Mouse (Mus musculus) thymus, postnatal 14 days (tissue): ENCODE measurements at regions not wholly inside any gene's neighbourhood (a gene's known extent, or its start where the extent isn't known, plus 50 kb on each side); places are given as distances from the start of the nearest gene placed in this dataset.
"Not testable (repeated sequence)": the region's sequence is repeated elsewhere in the genome, so short reads cannot be mapped to it uniquely, and the experiment has no call there.

ENCODE experiments used
- DNase-seq: peaks from one replicate; pipeline ENCODE4 v3.0.0; 2021

DNA sequence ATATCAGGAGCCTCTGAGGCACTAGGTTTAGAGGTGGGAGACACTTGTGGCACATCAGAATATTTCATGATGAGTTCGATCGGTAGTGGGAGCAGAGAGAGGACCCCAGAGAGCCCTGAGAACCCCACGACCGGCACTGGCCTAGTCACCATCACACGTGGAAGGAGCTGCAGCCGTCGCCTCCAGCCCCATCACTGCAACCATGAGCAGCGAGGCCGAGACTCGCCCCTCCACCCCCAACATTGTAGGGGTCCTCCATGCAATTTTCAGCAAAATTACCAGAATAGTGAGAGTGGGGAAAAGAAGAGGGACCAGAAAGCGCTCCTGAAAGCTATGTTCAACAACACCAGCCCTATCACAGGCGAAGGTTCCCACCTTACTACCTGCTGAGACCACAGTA lies 297.0 kb downstream of the Edem1 start:
- no peak for DNase-seq

DNA sequence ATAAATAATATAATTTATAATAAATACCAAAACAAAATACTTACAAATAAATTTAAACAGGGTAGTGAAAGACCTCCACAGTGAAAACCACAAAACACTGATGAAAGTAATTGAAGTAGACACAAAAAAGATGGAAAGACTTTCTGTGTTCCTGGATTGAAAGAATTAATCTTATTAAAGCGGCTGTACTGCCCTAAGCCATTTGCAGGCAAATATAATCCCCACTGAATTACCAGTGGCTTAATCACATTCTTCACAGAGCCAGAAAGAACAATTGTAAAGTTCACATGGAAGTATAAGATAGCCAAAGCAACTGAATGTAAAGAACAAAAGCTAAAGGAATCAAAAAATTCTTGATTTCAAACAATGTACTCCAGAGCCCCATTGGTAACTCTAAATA lies 298.8 kb downstream of the Edem1 start:
- no peak for DNase-seq

DNA sequence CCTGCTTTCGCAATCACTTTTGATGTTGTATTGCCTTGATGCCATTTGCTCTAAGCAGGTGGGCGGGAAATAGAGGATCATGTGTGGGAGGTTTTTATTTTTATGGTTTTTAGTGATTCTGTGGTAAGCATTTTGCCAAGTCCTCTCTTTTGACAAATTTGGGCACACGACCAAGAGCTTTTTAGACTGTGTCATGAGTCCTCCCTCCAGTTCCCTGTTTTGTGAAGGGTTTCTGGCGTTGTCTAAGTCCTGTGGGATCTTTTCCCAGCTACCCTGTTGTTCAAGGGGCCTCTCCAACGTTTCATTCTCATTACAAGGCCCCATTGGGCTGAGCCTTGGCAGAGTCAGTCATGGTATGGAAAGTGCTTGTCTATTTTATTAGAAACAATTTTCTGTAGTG lies 317.7 kb downstream of the Edem1 start:
- no peak for DNase-seq

DNA sequence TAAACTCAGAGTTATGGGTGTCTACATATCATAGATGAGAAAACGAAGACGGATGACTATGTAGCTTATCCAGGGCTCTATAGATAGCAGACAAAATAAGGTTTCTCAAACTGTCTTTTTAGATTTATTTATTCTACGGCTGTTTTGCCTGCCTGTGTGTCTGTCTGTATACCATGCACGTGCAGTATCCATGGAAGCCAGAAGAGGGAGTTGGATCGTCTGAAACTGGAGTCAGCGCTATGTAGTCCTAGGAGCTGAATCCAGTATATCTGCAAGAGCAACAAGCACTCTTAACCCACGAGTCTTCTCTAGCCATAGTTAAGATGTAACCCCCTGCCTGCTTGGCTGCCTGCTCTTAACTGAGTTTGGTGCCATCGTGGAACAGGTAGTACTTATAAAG lies 320.6 kb downstream of the Edem1 start:
- no peak for DNase-seq

DNA sequence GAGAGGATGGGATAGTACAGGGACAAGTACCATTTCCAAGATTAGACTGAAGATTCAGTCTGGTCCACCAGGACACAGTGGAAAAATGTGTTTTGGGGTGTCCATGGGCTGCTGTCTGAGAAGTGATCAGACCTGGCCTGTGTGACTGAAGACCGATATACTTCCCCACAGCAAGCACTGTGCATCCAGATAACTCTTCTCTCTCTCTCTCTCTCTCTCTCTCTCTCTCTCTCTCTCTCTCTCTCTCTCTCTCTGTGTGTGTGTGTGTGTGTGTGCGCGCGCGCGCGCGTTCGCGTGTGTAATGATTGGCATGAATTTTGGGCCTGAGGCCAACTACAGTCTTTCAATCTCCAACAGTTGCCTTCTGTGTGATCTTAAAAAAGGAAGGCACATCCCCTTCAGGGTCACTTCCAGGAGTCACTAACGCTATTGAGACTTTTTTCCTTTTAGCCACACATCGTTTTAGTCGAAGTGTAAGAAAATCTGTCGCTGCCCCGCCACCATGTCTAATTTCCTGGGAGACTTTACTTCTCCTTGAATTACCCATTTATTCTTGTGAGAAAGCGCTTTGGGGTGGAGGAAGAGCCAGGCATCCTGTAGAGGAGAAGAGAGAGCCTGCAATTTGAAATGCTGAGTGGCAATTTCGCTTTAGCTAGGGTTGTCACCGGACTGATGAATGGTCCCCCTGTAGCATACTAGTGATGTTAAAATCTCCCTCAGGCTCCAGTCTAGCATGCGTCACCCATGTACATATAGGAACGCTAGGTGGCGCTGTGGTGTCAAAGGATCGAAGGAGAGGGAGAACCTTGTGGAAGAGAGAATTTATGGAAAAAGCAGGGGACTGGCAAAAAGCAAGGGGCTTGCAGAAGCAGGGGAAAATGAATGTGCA lies 321.8 kb downstream of the Edem1 start:
- peak; percentile 42 for DNase-seq

DNA sequence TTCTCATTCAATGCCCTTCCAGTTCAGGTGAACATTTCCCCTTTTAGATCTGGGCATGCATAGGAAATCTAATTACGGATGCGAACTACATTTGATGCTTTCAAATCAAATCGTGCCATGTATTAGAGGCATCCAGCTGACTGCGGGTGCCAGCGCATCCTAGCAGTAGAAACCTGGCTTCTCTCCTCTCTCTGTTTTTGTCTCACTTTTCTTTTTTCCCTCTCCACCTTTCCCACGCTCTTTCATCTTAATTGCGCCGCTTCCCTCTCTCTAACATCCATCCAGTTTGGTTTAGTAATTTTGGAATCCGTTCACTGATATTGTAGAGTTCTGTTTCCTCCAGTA lies 322.4 kb downstream of the Edem1 start:
- DNase-seq, result no peak

DNA sequence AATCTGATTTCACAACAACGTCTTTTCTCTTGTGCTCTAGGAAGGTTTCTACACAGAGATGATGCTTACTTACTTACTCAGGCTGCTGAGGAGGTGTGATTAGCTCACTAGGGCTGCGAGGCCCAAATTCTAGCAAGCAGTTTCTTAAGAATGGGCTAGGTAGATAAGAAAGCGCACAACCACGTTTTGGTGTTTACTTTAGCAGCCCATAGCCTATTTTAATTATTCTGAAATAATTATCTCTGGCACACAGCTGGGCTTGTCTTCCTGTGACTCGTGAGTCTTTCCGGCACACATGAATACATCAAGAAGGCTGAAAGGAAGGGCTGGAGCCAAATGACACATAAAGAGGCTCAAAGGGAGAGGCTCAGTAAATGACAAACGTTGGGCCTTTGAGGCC lies 325.2 kb downstream of the Edem1 start:
- no peak for DNase-seq

DNA sequence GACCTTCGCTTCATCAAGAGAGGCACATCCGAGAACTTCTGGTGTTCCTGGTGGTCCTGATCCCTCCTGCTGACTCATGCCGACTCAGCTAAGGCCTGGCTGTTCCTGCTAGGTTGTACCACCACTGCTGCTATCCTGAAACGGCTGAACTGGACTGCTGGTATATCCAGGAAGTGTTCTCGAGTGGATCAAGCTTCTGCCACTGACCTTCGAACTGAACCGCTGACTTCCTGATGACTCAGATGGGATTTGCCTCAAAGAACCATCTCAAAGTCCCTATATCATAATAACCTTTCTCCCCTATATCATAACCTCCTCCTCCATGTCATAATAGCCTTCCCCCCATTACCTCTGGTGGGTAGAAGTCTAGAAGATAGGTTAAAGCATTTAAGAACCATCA lies 331.1 kb downstream of the Edem1 start:
- DNase-seq, result no peak

DNA sequence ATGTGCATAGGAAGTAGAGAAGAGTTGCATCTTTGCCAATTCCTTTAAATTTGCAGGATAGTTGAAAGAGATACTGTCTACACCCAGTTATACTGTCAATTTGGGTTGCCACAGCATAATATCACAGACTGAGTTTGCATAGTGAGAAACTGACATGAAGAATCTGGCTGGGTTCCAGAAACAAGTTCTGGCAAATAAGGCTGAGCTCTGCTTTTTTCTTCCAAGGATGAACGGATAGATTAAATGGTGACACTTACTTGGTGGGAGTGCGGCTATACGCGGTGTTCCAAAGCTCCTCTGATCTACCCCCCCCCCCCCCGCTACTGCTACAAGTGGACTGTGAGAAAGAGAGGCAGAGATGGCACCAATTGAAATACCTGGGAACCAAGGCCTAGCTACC lies 339.0 kb downstream of the Edem1 start:
- no peak for DNase-seq

DNA sequence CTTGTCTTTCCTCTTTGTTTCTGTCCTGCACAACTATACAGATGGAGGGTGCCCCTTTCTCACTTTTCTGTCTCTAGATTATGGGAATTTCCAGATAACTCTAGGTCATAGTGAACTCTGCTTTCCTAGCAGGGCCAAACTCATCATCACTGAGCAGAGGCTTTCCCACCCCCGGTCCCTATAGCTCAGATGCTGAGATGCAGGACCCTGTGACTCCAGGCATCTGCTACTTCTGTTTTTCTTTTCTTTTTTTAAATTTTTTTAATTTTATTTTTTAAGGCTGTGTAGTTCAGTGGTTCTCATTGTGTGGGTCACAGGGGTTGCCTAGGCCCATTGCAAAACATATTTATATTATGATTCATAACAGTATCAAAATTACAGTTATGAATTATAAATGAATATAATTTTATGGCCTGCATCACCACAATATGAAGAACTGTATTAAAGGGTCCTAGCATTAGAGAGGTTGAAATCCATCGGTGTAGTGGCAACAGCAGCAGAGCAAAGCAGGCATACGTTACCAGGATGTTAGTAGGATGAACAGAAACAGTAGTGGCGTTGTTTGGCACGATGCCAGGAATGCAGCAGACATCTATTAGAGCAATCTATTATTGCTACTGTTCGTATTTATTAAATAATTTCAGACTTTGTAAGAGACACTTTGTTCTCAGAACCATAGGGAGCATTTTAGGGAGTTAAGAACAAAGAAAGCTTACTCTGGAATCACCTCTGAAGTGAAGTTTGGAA lies 343.8 kb downstream of the Edem1 start:
- no peak for DNase-seq

DNA sequence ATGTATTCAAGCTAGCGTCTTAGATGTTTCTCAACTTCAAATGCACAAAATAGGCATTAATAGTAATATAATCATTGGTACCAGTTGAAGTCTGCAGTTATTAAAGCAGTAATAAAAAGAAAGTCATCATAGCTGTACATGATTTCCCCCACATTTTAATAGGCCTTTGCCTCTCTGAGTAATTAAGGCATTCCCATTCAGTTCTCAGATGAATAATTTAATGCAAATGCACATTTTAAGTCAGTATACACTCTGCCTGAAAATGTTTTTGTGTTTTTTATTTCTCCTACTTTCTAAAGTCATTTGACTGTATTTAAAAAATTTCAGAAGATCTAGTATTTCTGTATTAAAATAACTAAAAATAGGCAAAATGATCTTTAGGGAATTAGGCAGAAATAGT lies 344.6 kb downstream of the Edem1 start:
- no peak for DNase-seq

DNA sequence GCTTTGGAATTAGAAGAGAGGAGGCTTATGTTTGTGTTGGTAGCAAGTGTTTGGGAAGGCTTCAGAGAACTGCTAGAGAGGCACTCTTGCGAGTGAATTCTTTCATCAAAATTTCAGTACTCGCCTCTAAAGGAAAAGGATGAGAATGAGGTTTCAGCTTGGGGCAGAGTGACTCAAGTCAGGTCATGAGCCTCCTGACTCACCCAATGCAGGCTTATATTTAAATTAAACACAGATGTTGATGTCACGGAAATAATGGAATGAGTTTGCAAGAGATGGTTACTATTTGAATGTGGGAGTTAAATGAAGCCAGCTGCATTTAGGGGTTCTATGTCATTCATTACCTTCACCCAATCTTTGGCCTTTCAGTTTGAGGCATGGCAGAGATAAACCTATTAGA lies 348.4 kb downstream of the Edem1 start:
- DNase-seq, result no peak

DNA sequence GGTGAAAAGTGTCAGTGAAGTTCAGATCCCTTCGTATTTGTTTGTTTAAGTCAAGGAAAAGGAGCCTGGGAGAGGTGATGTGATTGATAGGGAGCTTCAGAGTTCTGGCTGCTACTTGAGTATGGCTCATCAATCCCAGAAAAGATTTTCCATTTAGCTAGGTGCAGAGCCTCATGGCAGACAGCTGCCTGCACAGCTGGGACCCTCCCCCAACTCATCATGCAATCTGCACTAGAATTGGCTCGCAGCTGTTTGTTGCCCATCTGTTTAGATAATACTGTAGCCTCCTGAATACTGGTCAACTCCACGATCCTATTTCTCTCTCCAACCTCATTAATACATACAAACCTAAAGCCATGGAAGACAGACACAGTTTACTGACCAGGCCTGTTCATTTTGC lies 354.4 kb downstream of the Edem1 start:
- no peak for DNase-seq

DNA sequence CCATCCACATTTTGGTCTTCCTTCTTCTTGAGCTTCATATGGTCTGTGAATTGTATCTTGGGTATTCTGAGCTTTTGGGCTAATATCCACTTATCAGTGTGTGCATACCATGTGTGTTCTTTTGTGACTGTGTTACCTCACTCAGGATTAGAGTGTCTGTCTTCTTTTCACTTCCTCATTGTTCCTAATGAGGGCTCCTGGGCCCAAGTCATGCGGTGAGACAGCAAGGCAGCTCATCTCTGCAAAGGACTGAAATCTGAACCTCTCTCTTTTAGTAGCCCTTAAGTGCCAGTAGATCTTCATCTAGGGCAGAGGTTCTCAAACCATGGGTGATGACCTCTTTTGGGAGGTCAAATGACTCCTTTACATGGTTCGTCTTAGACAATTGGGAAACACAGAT lies 364.6 kb downstream of the Edem1 start:
- not testable (repeated sequence) for DNase-seq

DNA sequence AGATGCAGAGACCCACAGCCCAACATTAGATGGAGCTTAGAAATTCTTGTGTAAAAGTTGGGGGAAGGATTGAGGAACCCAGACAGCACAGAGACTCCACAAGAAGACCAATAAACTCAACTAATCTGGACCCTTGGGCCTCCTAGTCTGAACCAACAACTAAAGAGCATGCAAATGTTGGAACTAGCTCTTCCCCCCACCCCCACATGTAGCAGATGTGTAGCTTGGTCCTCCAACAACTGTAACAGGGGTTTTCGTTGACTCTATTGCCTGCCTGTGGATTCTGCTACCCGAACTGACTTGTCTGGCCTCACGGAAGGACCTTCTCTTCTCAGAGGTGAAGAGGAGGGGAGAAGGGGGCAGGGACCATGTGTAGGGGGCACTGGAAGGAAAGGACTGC lies 365.2 kb downstream of the Edem1 start:
- DNase-seq, result no peak

DNA sequence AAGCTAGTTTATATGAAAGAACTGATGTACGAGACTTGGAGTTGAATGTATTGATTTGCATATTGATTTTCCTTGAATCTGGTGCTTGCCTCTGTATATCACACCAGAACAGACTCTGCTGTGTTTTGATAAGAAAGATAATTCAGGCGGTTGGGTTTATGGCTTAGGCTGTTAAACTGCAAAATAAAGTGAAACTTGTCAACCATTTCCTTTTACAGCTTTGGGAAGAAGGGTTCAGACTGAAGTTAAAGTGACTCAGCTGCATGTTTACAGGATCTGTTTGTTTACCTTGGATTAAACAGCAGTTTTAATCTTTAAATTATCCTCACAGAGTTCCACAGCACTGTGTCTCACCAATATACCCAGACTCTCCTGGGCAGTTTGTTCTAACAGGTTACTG lies 381.3 kb downstream of the Edem1 start:
- no peak for DNase-seq

DNA sequence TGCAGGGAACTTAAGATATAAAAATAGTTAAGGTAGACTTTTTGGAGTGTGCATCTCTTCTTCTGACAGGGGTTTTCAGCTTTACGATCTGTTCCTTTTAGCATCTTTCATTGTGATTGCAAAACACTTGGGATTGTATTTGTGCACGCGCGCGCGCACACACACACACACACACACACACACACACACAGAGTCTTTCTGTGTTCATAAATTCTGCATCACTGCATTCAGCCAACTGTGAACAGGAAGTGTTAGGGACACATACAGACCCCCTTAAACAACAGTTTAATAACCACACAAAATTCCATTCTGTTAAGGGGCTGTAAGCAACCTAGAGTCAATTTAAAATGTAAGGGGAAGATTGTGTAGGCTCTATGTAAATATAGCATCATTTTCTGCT lies 401.9 kb downstream of the Edem1 start:
- no peak for DNase-seq

DNA sequence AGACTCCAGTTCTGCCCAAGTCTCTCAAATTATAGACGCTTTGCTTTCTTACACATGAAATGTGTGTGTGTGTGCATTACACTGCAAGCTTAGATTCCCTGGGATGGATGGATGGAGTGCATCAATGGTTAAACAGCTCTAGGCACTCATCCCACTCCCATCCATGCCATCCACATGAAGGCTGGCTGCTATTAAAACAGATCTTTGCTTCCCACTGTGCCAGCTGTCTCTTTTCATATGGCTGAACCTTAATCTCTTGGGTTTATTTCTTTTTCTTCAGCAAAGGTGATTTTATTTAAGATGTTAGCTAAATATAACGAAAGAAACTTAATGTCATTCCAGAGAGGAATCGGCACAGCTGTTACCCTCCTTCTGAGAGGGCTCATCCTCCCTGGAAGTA lies 405.0 kb downstream of the Edem1 start:
- DNase-seq, result no peak

DNA sequence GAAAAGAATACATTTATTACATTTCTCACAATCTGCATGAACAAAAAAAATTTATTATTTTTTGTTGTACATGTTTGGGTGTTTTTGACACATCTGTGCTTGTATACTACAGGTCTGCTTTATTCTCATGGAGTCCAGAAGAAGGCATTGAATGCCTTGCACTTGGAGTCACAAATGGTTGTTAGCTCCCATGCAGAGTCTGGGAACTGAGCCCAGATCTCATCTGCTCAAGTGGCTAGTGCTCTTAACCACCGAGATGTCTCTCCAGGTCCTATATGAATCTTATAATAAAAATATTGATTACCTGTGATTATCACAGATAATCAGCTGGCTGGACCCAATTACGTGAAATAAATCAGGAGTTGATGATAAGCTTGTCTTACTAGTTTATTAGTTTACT lies 417.2 kb downstream of the Edem1 start:
- no peak for DNase-seq

DNA sequence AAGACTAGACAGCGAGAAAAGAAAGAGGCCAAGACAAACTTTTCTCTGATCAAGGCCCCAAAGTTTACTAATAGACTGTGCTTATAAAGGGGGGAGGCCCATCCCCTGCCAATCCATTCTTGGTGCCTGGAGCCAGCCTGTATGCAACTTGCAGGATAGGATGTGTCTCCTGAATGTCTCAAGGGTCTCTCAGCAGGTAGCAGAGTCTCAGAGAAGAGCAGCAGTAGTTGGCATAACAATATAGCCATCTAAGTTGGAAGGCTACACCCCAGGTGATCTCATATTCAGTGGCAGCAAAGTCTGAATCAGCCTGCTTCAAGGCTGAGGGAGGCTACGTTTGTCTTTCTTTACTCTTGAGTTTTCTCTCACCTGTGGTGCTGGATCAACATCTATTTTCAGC lies 418.1 kb downstream of the Edem1 start:
- not testable (repeated sequence) for DNase-seq
